Mouse (Mus musculus) forebrain, embryonic 15.5 days (tissue): ENCODE results near the gene Rnf8. TPM values are rescaled to one million over a fixed set of nuclear protein-coding genes. Genes with fewer than 3 reads are reported as not detected.

Experiments used
- ATAC-seq: fragments of 200-750 bp; cut with Nextera tagmentation; replicated peaks from 2 replicates; pipeline ENCODE4 v1.8.0; 2017; ENCODE audit warnings: mild to moderate bottlenecking, moderate TSS enrichment, moderate library complexity
- H3K27ac ChIP-seq: fragments of 300-500 bp; sonication (generic); replicated peaks from 2 replicates; pipeline ENCODE4 v1.5.1; 2015; ENCODE audit warnings: mild to moderate bottlenecking, inconsistent platforms
- H3K27me3 ChIP-seq: fragments of 300-500 bp; sonication (generic); 2 replicates; pipeline ENCODE4 v1.6.1; 2015; ENCODE audit warnings: inconsistent platforms
- H3K36me3 ChIP-seq: fragments of 300-500 bp; sonication (generic); 2 replicates; pipeline ENCODE4 v1.6.1; 2015; ENCODE audit warnings: mild to moderate bottlenecking, inconsistent platforms
- H3K4me1 ChIP-seq: fragments of 300-500 bp; sonication (generic); 2 replicates; pipeline ENCODE4 v1.6.1; 2015; ENCODE audit warnings: inconsistent platforms
- H3K4me2 ChIP-seq: fragments of 300-500 bp; sonication (generic); replicated peaks from 2 replicates; pipeline ENCODE4 v1.6.1; 2015; ENCODE audit warnings: mild to moderate bottlenecking, inconsistent platforms
- H3K4me3 ChIP-seq: fragments of 300-500 bp; sonication (generic); 2 replicates; pipeline ENCODE4 v1.5.1; 2015; ENCODE audit warnings: mild to moderate bottlenecking, inconsistent platforms
- H3K9ac ChIP-seq: fragments of 300-500 bp; sonication (generic); replicated peaks from 2 replicates; pipeline ENCODE4 v1.6.1; 2015; ENCODE audit warnings: mild to moderate bottlenecking, inconsistent platforms
- H3K9me3 ChIP-seq: fragments of 300-500 bp; sonication (generic); 2 replicates; pipeline ENCODE4 v1.6.1; 2016; ENCODE audit warnings: inconsistent platforms
- WGBS: fragments of 180-500 bp; shearing (Covaris S2); methylation state at CpG from one replicate; pipeline ENCODE4 v1.1.7; 2015; ENCODE audit warnings: mixed read lengths; 5-methylcytosine and 5-hydroxymethylcytosine counted together
- polyA plus RNA-seq: library from polyadenylated mRNA; unstranded; fragments of >200 nt; fragmentation: Nextera tagmentation; extraction: Ambion mirVana; gene quantifications from 2 replicates; pipeline ENCODE4 v1.2.1, GENCODE M21; 2015

The Rnf8 gene
- polyA plus RNA-seq, 1 experiment from 2014 or later = 97.0 TPM

DNA sequence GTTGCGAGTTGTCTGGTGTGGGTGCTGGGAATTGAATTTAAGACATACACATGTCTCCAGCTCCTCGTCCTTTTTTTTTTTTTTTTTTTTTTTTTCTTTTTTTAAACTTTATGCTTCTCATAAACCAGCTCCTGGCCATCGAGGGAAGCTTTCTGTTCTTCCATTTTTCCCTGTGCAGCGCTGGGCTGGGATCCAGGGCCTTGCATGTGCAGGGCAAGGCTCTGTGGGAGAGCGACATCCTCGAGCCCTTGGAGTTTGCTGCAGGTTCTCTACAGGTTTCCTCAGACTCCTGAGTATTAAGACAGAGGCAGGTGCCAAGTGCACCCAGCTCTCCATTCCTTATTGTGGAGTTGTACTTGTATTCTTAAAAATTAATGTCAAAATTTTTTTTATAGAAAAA, 47.6 kb downstream of the Rnf8 start:
- no peak overlapping the region for H3K4me2 ChIP-seq
- 91% methylated on average over 6 of the region's 6 CpGs for WGBS

DNA sequence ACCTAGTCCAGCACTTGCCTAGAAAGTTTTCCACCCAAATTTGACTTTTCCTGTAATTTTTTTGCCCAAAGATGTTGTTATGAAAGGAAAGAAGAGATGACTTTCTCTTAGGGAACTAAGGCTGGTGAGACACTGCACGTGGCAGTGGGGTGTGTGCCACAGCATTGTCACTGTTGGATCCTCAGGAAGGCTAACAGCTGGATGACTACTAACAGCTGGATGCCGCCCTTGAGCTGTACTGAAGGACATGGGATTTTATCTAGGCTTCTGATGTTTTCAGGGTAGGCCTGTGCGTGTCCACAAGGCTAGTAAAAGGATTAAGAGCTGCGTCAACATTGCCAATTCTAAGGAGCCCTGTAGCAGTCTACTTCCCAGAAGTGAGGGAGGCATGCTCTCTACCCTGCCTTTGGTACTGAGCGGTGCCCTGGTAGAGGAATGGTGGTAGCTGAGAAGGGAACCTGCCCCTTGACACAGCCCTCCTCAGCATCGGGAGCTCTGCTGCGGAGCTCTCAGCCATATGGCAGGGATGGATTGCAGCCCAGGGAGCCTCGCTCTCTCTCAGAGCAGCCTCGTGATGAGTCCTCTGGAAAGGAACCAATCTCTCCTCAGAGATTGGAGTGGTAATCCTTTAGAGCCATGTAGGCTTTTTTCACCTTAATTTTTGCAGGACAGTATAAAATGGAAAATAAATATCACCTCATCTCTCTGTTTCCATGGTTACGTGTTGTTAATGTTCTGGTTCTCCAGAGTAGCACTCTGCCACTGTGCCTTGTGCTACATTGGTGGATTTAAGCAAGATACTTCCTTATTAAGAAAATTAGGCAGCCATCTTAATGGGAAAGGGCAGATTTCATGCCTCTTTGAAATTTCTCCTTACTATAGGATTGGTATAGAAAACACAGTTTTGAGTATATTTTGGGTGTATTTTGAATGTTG, 53.7 kb downstream of the Rnf8 start:
- Histone ChIP-seq H3K9me3 (no peaks in the 10 kb centered on the region), H3K27me3 (no peaks in the 10 kb centered on the region), H3K4me2 (no peak overlapping the region), H3K27ac (peak overlapping the region; percentile 86), H3K4me1 (peaks cover 19% of the 10 kb centered on the region), H3K9ac (no peak overlapping the region), H3K36me3 (peaks cover 18% of the 10 kb centered on the region), H3K4me3 (no peak overlapping the region)
- 72% methylated on average over 10 of the region's 10 CpGs for WGBS
- peak; percentile 81 for ATAC-seq

More for the DNA sequence above, 47.6 kb downstream of the Rnf8 start:
- Histone ChIP-seq H3K27me3 (no peaks in the 10 kb centered on the region), H3K4me1 (peaks cover 15% of the 10 kb centered on the region), H3K9ac (no peak overlapping the region), H3K9me3 (no peaks in the 10 kb centered on the region), H3K27ac (no peak overlapping the region), H3K4me3 (no peak overlapping the region), H3K36me3 (peaks cover 12% of the 10 kb centered on the region; the same call in 1 of the 2 replicates)
- ATAC-seq = no peak

- Histone ChIP-seq H3K27ac (peak overlapping the region; percentile 86), H3K4me3 (no peak overlapping the region), H3K27me3 (no peaks in the 10 kb centered on the region), H3K9ac (no peak overlapping the region), H3K36me3 (peaks cover 23% of the 10 kb centered on the region), H3K9me3 (no peaks in the 10 kb centered on the region), H3K4me1 (peaks cover 19% of the 10 kb centered on the region), H3K4me2 (no peak overlapping the region)
- WGBS = 88% methylated on average over 4 of the region's 4 CpGs
- no peak for ATAC-seq
Observed at GRCm38 (mm10) chr17:29669030-29669429, 54.4 kb downstream of the Rnf8 start.

GRCm38 (mm10) chr17:29669936-29670335, 55.3 kb downstream of the Rnf8 start:
- H3K9ac ChIP-seq = no peak overlapping the region
- H3K4me1 ChIP-seq = peaks cover 19% of the 10 kb centered on the region
- H3K4me2 ChIP-seq = no peak overlapping the region
- H3K36me3 ChIP-seq = peaks cover 30% of the 10 kb centered on the region
- no peaks in the 10 kb centered on the region for H3K27me3 ChIP-seq
- H3K9me3 ChIP-seq = no peaks in the 10 kb centered on the region
- ATAC-seq = no peak
- H3K4me3 ChIP-seq = no peak overlapping the region
- no peak overlapping the region for H3K27ac ChIP-seq

GRCm38 (mm10) chr17:29671021-29671420, 56.4 kb downstream of the Rnf8 start:
- H3K27ac ChIP-seq = no peak overlapping the region
- H3K4me2 ChIP-seq = no peak overlapping the region
- no peak overlapping the region for H3K4me3 ChIP-seq
- H3K27me3 ChIP-seq = no peaks in the 10 kb centered on the region
- peaks cover 19% of the 10 kb centered on the region for H3K4me1 ChIP-seq
- H3K36me3 ChIP-seq = peaks cover 40% of the 10 kb centered on the region
- no peaks in the 10 kb centered on the region for H3K9me3 ChIP-seq
- ATAC-seq = no peak
- no peak overlapping the region for H3K9ac ChIP-seq
- 81% methylated on average over 2 of the region's 2 CpGs for WGBS

DNA sequence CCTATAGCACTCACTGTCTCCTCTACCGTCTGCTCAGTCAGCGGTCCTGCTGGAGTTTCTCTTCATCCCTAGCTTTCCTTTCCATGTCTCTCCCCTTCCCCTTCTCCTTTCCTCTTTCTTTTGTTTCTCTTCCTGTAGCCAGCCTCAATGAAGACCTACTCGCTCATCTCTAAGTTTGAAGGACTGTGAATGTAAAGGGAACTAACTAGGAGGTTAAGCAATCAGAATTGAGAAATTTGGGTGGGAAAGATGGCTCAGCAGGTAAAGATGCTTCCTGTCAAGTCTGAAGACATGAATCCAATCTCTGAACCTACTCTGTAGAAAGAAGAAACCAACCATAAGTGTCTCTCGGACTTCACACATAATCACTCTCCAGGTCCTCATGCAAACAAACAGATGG, 58.7 kb downstream of the Rnf8 start:
- Histone ChIP-seq H3K9me3 (no peaks in the 10 kb centered on the region), H3K36me3 (peaks cover 52% of the 10 kb centered on the region)
- no peak for ATAC-seq

GRCm38 (mm10) chr17:29678526-29678925, 63.9 kb downstream of the Rnf8 start:
- Histone ChIP-seq H3K4me3 (no peak overlapping the region), H3K4me1 (peaks cover 21% of the 10 kb centered on the region), H3K36me3 (peaks cover 76% of the 10 kb centered on the region), H3K4me2 (no peak overlapping the region), H3K27me3 (no peaks in the 10 kb centered on the region), H3K9ac (no peak overlapping the region), H3K9me3 (no peaks in the 10 kb centered on the region), H3K27ac (no peak overlapping the region)
- WGBS = 89% methylated on average over 8 of the region's 8 CpGs
- no peak for ATAC-seq

More for the DNA sequence above, 58.7 kb downstream of the Rnf8 start:
- Histone ChIP-seq H3K27ac (no peak overlapping the region), H3K9ac (no peak overlapping the region), H3K4me1 (peaks cover 10% of the 10 kb centered on the region), H3K4me3 (no peak overlapping the region), H3K4me2 (no peak overlapping the region), H3K27me3 (no peaks in the 10 kb centered on the region)
- 95% methylated on average over 4 of the region's 4 CpGs for WGBS

- Histone ChIP-seq H3K4me1 (peaks cover 21% of the 10 kb centered on the region), H3K4me3 (no peak overlapping the region), H3K4me2 (no peak overlapping the region), H3K9me3 (no peaks in the 10 kb centered on the region), H3K9ac (no peak overlapping the region), H3K27me3 (no peaks in the 10 kb centered on the region), H3K36me3 (peaks cover 74% of the 10 kb centered on the region), H3K27ac (peak overlapping the region; percentile 27; the same call in 1 of the 2 replicates)
- 88% methylated on average over 6 of the region's 6 CpGs for WGBS
- no peak for ATAC-seq
Observed at GRCm38 (mm10) chr17:29679038-29679767, 64.6 kb downstream of the Rnf8 start.

DNA sequence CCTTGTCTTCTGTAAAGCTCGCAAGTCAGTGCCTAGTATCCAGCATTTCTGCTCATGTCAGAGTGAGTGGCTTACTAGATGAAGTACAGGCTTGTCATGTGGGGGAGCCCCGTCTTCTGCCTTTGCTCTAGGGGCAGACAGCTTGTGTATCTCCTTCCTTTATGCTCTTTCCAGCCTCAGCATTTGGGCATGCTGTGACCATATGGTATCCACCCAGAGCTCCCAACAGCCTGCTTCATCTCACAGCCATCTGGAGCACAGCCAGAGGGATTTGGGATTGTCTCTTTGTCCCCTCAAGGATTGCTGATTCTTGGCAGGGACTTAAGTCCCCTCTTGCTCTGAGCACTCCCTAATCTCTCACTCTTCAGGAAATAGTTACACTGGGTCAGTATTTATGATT, 65.6 kb downstream of the Rnf8 start:
- H3K27me3 ChIP-seq = no peaks in the 10 kb centered on the region
- H3K4me3 ChIP-seq = no peak overlapping the region
- peak overlapping the region; percentile 87 for H3K27ac ChIP-seq
- WGBS = 53% methylated on average over 2 of the region's 2 CpGs
- peaks cover 21% of the 10 kb centered on the region for H3K4me1 ChIP-seq
- H3K9ac ChIP-seq = no peak overlapping the region
- peak; percentile 89 for ATAC-seq
- no peaks in the 10 kb centered on the region for H3K9me3 ChIP-seq
- H3K36me3 ChIP-seq = peaks cover 66% of the 10 kb centered on the region
- H3K4me2 ChIP-seq = no peak overlapping the region

DNA sequence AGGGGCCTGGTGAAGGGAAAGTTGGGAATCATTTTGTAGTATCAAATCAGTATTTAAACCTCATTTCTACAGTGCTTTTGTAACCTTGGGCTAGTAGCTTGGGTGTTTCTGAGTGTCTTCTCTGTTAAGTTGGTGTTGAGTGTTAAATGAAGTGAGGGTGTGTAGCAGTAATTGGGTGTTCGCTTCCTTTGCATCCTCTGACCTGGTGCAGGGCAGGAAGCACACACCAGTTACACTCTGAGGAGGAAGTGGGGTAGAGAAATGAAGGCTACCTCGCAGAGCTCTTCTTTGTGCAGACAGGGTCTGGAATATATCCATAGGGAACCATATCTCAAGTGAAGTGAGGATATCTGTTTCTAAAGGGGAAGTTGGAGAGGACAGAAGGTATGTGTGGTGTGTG, 66.3 kb downstream of the Rnf8 start:
- Histone ChIP-seq H3K9me3 (no peaks in the 10 kb centered on the region), H3K36me3 (peaks cover 65% of the 10 kb centered on the region), H3K9ac (no peak overlapping the region), H3K4me3 (no peak overlapping the region), H3K4me2 (no peak overlapping the region), H3K27me3 (no peaks in the 10 kb centered on the region), H3K4me1 (peaks cover 21% of the 10 kb centered on the region), H3K27ac (peak overlapping the region; percentile 87)
- WGBS = 92% methylated on average over 2 of the region's 2 CpGs
- no peak for ATAC-seq

- Histone ChIP-seq H3K36me3 (peaks cover 65% of the 10 kb centered on the region), H3K9me3 (no peaks in the 10 kb centered on the region), H3K4me1 (peaks cover 21% of the 10 kb centered on the region), H3K27me3 (no peaks in the 10 kb centered on the region), H3K9ac (no peak overlapping the region), H3K4me2 (no peak overlapping the region), H3K27ac (no peak overlapping the region), H3K4me3 (no peak overlapping the region)
- 92% methylated on average over 9 of the region's 9 CpGs for WGBS
- ATAC-seq = no peak
Observed at GRCm38 (mm10) chr17:29681669-29682068, 67.1 kb downstream of the Rnf8 start.

DNA sequence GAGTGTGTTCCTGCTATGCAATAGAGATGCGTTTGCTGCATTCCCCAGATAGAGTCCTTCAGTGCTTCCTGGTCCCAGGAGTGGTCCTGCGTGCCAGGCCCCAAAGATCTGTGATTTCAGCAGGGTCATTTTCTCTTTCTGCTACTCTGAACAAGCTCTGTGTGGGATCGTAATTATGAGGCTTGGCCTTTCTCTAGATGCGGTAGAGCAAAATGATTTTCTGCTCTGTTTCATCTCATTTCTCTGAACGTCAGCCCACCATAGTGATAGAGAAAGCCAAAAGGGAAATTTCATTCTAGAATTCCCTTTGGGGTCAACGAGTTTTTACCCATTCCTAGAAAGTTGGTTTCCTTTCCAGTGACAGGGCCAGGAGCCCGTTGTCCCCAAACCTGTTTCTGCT, 67.7 kb downstream of the Rnf8 start:
- Histone ChIP-seq H3K27ac (no peak overlapping the region), H3K4me1 (peaks cover 21% of the 10 kb centered on the region), H3K4me3 (no peak overlapping the region), H3K9ac (no peak overlapping the region), H3K9me3 (no peaks in the 10 kb centered on the region), H3K27me3 (no peaks in the 10 kb centered on the region), H3K36me3 (peaks cover 65% of the 10 kb centered on the region), H3K4me2 (no peak overlapping the region)
- WGBS = 71% methylated on average over 7 of the region's 7 CpGs
- no peak for ATAC-seq
